Mouse (Mus musculus) MEL (cell line): ENCODE results near the gene Ggta1. TPM values are rescaled to one million over a fixed set of nuclear protein-coding genes. Genes with fewer than 3 reads are reported as not detected.

Experiments
- DNase-seq: peaks from one replicate; pipeline ENCODE4 v3.0.0; 2011; ENCODE audit warnings: low read depth, low spot score
- H3K27ac ChIP-seq: 2 replicates; pipeline ENCODE4 v1.5.1; 2012; ENCODE audit warnings: low read depth, mild to moderate bottlenecking, control low read depth, low read length, moderate library complexity; ENCODE audit not compliant: control insufficient read depth
- H3K27me3 ChIP-seq, 2 experiments: fragments of 150-350 bp in 1 of 2; sonication (generic) in 1 of 2; 2 replicates each; pipeline ENCODE4 v1.6.1; 2012; ENCODE audit warnings: low read length in 2 of 2, mild to moderate bottlenecking in 2 of 2, improper control_type of control experiment in 1 of 2, moderate library complexity in 1 of 2; ENCODE audit not compliant: insufficient read depth in 2 of 2, control insufficient read depth in 1 of 2
- H3K36me3 ChIP-seq, 2 experiments: 2 replicates each; pipeline ENCODE4 v1.6.1; 2012 to 2014; ENCODE audit warnings: low read length in 2 of 2, improper control_type of control experiment in 1 of 2, inconsistent platforms in 1 of 2, mild to moderate bottlenecking in 1 of 2; ENCODE audit not compliant: insufficient read depth in 2 of 2, control insufficient read depth in 1 of 2
- H3K4me1 ChIP-seq, 2 experiments: fragments of 150-350 bp in 1 of 2; sonication (generic) in 1 of 2; 2 replicates each; pipeline ENCODE4 v1.6.1; 2012; ENCODE audit warnings: low read length in 2 of 2, improper control_type of control experiment in 1 of 2, mild to moderate bottlenecking in 1 of 2; ENCODE audit not compliant: insufficient read depth in 2 of 2, control insufficient read depth in 1 of 2
- H3K4me3 ChIP-seq, 2 experiments: fragments of 150-350 bp in 1 of 2; sonication (generic) in 1 of 2; 2 replicates each; pipeline ENCODE4 v1.5.1; 2012; ENCODE audit warnings: low read depth in 2 of 2, low read length in 2 of 2, mild to moderate bottlenecking in 2 of 2, moderate library complexity in 2 of 2, control low read depth in 1 of 2, improper control_type of control experiment in 1 of 2; ENCODE audit not compliant: control insufficient read depth in 1 of 2, insufficient read depth in 1 of 2
- H3K79me2 ChIP-seq: 2 replicates; pipeline ENCODE4 v1.6.1; 2012; ENCODE audit warnings: mild to moderate bottlenecking, low read length, moderate library complexity; ENCODE audit not compliant: control insufficient read depth, poor library complexity, insufficient read depth
- H3K9ac ChIP-seq: 2 replicates; pipeline ENCODE4 v1.6.1; 2012; ENCODE audit warnings: low read depth, mild to moderate bottlenecking, control low read depth, low read length, moderate library complexity; ENCODE audit not compliant: control insufficient read depth, poor library complexity, severe bottlenecking
- H3K9me3 ChIP-seq: fragments of 150-350 bp; sonication (generic); replicated peaks from 2 replicates; pipeline ENCODE4 v1.6.1; 2012; ENCODE audit warnings: mild to moderate bottlenecking, low read length, improper control_type of control experiment, moderate library complexity; ENCODE audit not compliant: insufficient read depth
- CHD1 ChIP-seq: IDR thresholded peaks from 2 replicates; pipeline ENCODE4 v1.6.1; 2012; ENCODE audit warnings: low read depth, mild to moderate bottlenecking, inconsistent platforms, low read length, improper control_type of control experiment
- CTCF ChIP-seq, 3 experiments: IDR thresholded peaks in 2 of 3; conservative IDR thresholded peaks in 1 of 3; 2 replicates each; pipeline ENCODE4 v1.5.1; 2011 to 2012; ENCODE audit warnings: low read length in 3 of 3, low read depth in 2 of 3, mild to moderate bottlenecking in 2 of 3, improper control_type of control experiment in 1 of 3, inconsistent platforms in 1 of 3, mixed read lengths in 1 of 3, moderate library complexity in 1 of 3; ENCODE audit not compliant: control insufficient read depth in 1 of 3, insufficient read depth in 1 of 3, poor library complexity in 1 of 3, severe bottlenecking in 1 of 3
- ELF1 ChIP-seq: IDR thresholded peaks from 2 replicates; pipeline ENCODE4 v1.6.1; 2014; ENCODE audit warnings: low read depth, mild to moderate bottlenecking, inconsistent platforms, low read length, improper control_type of control experiment, moderate library complexity
- EP300 ChIP-seq, 2 experiments: IDR thresholded peaks; 2 replicates each; pipeline ENCODE4 v1.6.1; 2011; ENCODE audit warnings: improper control_type of control experiment in 2 of 2, low read length in 2 of 2, low read depth in 1 of 2, mild to moderate bottlenecking in 1 of 2
- ETS1 ChIP-seq: IDR thresholded peaks from 2 replicates; pipeline ENCODE4 v1.6.1; 2012; ENCODE audit warnings: low read depth, mild to moderate bottlenecking, inconsistent platforms, low read length, improper control_type of control experiment, moderate library complexity
- GABPA ChIP-seq: IDR thresholded peaks from 2 replicates; pipeline ENCODE4 v1.6.1; 2012; ENCODE audit warnings: low read depth, mild to moderate bottlenecking, inconsistent platforms, low read length, improper control_type of control experiment, moderate library complexity
- GATA1 ChIP-seq: IDR thresholded peaks from 2 replicates; pipeline ENCODE4 v1.6.1; 2011; ENCODE audit warnings: low read depth, low read length, improper control_type of control experiment
- HCFC1 ChIP-seq: IDR thresholded peaks from 2 replicates; pipeline ENCODE4 v1.6.1; 2012; ENCODE audit warnings: low read depth, mild to moderate bottlenecking, inconsistent platforms, low read length, improper control_type of control experiment, moderate library complexity
- KAT2A ChIP-seq: conservative IDR thresholded peaks from 2 replicates; pipeline ENCODE4 v1.6.1; 2012; ENCODE audit warnings: low read depth, low read length, improper control_type of control experiment, inconsistent platforms
- MAFK ChIP-seq: IDR thresholded peaks from 2 replicates; pipeline ENCODE4 v1.6.1; 2011; ENCODE audit warnings: low read depth, mild to moderate bottlenecking, low read length, improper control_type of control experiment, borderline replicate concordance
- MAX ChIP-seq: IDR thresholded peaks from 2 replicates; pipeline ENCODE4 v1.6.1; 2011; ENCODE audit warnings: low read length, improper control_type of control experiment
- MAZ ChIP-seq: IDR thresholded peaks from 2 replicates; pipeline ENCODE4 v1.6.1; 2012; ENCODE audit warnings: low read depth, mild to moderate bottlenecking, inconsistent platforms, low read length, improper control_type of control experiment
- MEF2A ChIP-seq: IDR thresholded peaks from 2 replicates; pipeline ENCODE4 v1.6.1; 2014; ENCODE audit warnings: low read depth, mild to moderate bottlenecking, inconsistent platforms, low read length, improper control_type of control experiment; ENCODE audit not compliant: poor library complexity, insufficient replicate concordance, severe bottlenecking; ENCODE audit errors: extremely low read depth
- MXI1 ChIP-seq: IDR thresholded peaks from 2 replicates; pipeline ENCODE4 v1.6.1; 2011; ENCODE audit warnings: mild to moderate bottlenecking, low read depth, low read length, improper control_type of control experiment
- NELFE ChIP-seq: IDR thresholded peaks from 2 replicates; pipeline ENCODE4 v1.6.1; 2011; ENCODE audit warnings: low read depth, low read length, improper control_type of control experiment
- POLR2A ChIP-seq, 2 experiments: IDR thresholded peaks; 2 replicates each; pipeline ENCODE4 v1.6.1; 2011 to 2012; ENCODE audit warnings: low read length in 2 of 2, mild to moderate bottlenecking in 2 of 2, control low read depth in 1 of 2, improper control_type of control experiment in 1 of 2, low read depth in 1 of 2, moderate library complexity in 1 of 2; ENCODE audit not compliant: control insufficient read depth in 1 of 2, insufficient read depth in 1 of 2, poor library complexity in 1 of 2
- POLR2AphosphoS5 ChIP-seq: IDR thresholded peaks from 2 replicates; pipeline ENCODE4 v1.6.1; 2012; ENCODE audit warnings: low read depth, borderline replicate concordance, mild to moderate bottlenecking, inconsistent platforms, low read length, moderate library complexity, mixed read lengths
- RAD21 ChIP-seq: IDR thresholded peaks from 2 replicates; pipeline ENCODE4 v1.6.1; 2011; ENCODE audit warnings: mild to moderate bottlenecking, low read depth, low read length, improper control_type of control experiment
- RCOR1 ChIP-seq: IDR thresholded peaks from 2 replicates; pipeline ENCODE4 v1.6.1; 2012; ENCODE audit warnings: low read depth, mild to moderate bottlenecking, inconsistent platforms, low read length, improper control_type of control experiment
- SMC3 ChIP-seq: IDR thresholded peaks from 2 replicates; pipeline ENCODE4 v1.6.1; 2011; ENCODE audit warnings: low read depth, low read length, improper control_type of control experiment
- TAL1 ChIP-seq: IDR thresholded peaks from 2 replicates; pipeline ENCODE4 v1.6.1; 2012; ENCODE audit warnings: mild to moderate bottlenecking, inconsistent platforms, low read length, moderate library complexity, mixed read lengths
- TBP ChIP-seq: IDR thresholded peaks from 2 replicates; pipeline ENCODE4 v1.8.0; 2011; ENCODE audit warnings: low read depth, low read length, improper control_type of control experiment
- USF1 ChIP-seq: IDR thresholded peaks from 2 replicates; pipeline ENCODE4 v1.6.1; 2014; ENCODE audit warnings: low read depth, mild to moderate bottlenecking, inconsistent platforms, low read length, improper control_type of control experiment, moderate library complexity
- USF2 ChIP-seq, 2 experiments: IDR thresholded peaks; 2 replicates each; pipeline ENCODE4 v1.6.1; 2011 to 2012; ENCODE audit warnings: improper control_type of control experiment in 2 of 2, low read length in 2 of 2, borderline replicate concordance in 1 of 2, inconsistent platforms in 1 of 2, low read depth in 1 of 2, mild to moderate bottlenecking in 1 of 2; ENCODE audit not compliant: insufficient read depth in 1 of 2
- ZMIZ1 ChIP-seq: IDR thresholded peaks from 2 replicates; pipeline ENCODE4 v1.6.1; 2012; ENCODE audit warnings: low read depth, mild to moderate bottlenecking, inconsistent platforms, low read length, improper control_type of control experiment, moderate library complexity
- polyA plus RNA-seq, 2 experiments: library from polyadenylated mRNA; stranded (reverse) in 1 of 2; unstranded in 1 of 2; fragments of >175 nt in 1 of 2; fragments of >200 nt in 1 of 2; gene quantifications; 2 replicates each; pipeline versions ENCODE4 v1.2.1 to v1.2.4; 2012; ENCODE audit warnings: low replicate concordance in 2 of 2, low read depth in 1 of 2; ENCODE audit not compliant: insufficient read length in 2 of 2, insufficient read depth in 1 of 2, missing spikeins in 1 of 2
- total RNA-seq: library from RNA; depleted of rRNA; stranded (reverse); fragments of 300-350 nt; gene quantifications from 2 replicates; pipeline ENCODE4 v1.2.3, GENCODE M21; 2012

Ggta1 gene
- total and polyA plus RNA-seq, 3 experiments = 29.2 to 30.7 TPM; not detected in 1

DNA sequence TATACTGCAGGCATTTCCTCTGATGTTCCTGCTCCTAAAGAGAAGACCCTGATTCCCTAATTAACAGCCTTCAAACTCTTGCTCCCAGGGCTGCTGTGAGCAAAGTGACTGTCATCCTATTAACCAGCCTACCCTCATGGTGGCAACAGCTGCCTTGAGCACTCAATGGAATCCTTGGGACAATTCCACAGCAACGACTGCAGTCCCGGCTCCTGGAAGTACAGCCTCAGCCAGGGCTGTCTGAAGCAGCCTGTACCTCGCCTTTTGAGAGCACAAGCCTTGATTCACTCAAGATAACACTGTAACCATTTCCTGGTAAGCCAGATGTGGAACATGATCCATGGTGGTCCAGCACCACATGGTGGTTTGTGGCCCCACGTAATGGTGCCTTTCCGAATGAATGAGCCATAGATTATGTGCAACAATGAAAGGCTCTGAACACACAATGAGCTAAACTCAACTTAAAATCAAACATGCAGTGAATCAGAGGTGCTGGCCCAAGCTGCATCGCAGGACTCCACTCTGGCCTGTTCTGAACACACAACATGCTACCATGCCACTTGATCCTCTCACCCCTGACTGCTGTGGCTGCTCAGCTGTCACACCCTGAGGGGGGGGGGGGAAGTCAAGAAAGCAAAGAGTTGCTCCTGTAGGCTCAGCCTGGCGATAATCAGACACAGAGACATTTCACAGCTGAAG lies 14.7 kb downstream of the Ggta1 start:
- H3K4me3 ChIP-seq = no peak overlapping the region
- H3K79me2 ChIP-seq = peaks cover 5% of the 10 kb centered on the region
- peaks cover 5 to 26% of the 10 kb centered on the region in 2 experiments for H3K4me1 ChIP-seq
- H3K27ac ChIP-seq = no peak overlapping the region
- H3K9me3 ChIP-seq = no peaks in the 10 kb centered on the region
- DNase-seq = no peak
- no peak for TF ChIP-seq MXI1
- no peak for TF ChIP-seq ELF1
- TF ChIP-seq ETS1 = no peak
- TF ChIP-seq KAT2A = no peak
- TF ChIP-seq EP300 (IDR thresholded peaks at IDR 0.05; ENCODE audit: low read depth in 1 of 2, low read length in 2 of 2) = no peak
- TF ChIP-seq MEF2A = no peak
- no peak for TF ChIP-seq MAX
- TF ChIP-seq RCOR1 = no peak
- TF ChIP-seq NELFE = no peak
- no peak for TF ChIP-seq HCFC1
- no peak for TF ChIP-seq ZMIZ1
- no peak for TF ChIP-seq TBP
- no peak for TF ChIP-seq MAZ
- no peak for TF ChIP-seq TAL1
- no peak for TF ChIP-seq POLR2A (IDR thresholded peaks at IDR 0.05; ENCODE audit: control insufficient read depth in 1 of 2, insufficient read depth in 1 of 2, low read depth in 1 of 2, low read length in 2 of 2, poor library complexity in 1 of 2)
- TF ChIP-seq GATA1 = no peak
- no peak for TF ChIP-seq SMC3
- no peak for TF ChIP-seq CTCF (IDR thresholded peaks at IDR 0.05 in 2 of 3, conservative IDR thresholded peaks at IDR 0.05 in 1 of 3; ENCODE audit: control insufficient read depth in 1 of 3, insufficient read depth in 1 of 3, low read depth in 2 of 3, low read length in 3 of 3, poor library complexity in 1 of 3, severe bottlenecking in 1 of 3)
- TF ChIP-seq USF2 (IDR thresholded peaks at IDR 0.05; ENCODE audit: borderline replicate concordance in 1 of 2, insufficient read depth in 1 of 2, low read depth in 1 of 2, low read length in 2 of 2) = no peak
- peaks cover 0 to 24% of the 10 kb centered on the region in 2 experiments; a peak in 2 of 4 replicates for H3K36me3 ChIP-seq
- H3K27me3 ChIP-seq = no peaks in the 10 kb centered on the region
- no peak overlapping the region for H3K9ac ChIP-seq

DNA sequence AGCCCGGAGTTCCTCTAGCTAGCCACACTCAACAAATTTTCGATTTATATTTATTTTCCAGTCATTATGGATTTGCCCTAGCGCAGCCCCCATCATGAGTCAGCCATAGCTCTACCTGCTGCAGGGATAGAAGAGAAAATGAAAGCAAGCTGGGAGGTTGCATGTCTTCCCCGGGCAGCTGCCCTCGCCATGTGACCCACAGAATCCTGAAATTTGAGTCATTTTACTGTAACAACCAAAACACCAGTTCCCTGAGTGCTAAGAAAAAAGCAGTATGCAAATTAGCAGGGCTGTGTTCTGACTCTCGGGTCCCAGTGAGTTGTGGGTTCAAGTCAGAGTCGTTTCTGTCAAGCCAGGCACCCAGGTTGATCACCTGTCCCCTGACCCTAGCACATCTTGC lies 15.6 kb downstream of the Ggta1 start:
- Histone ChIP-seq H3K4me3 (no peak overlapping the region), H3K36me3 (peaks cover 0 to 24% of the 10 kb centered on the region in 2 experiments; a peak in 2 of 4 replicates), H3K79me2 (peaks cover 5% of the 10 kb centered on the region), H3K27me3 (no peaks in the 10 kb centered on the region), H3K9me3 (no peaks in the 10 kb centered on the region), H3K9ac (no peak overlapping the region), H3K4me1 (peaks cover 5 to 23% of the 10 kb centered on the region in 2 experiments), H3K27ac (no peak overlapping the region)
- DNase-seq = no peak
- no peak for TF ChIP-seq MAFK
- no peak for TF ChIP-seq USF1
- TF ChIP-seq CHD1 = no peak
- TF ChIP-seq RAD21 = no peak
- TF ChIP-seq POLR2AphosphoS5 = no peak
- no peak for TF ChIP-seq SMC3
- no peak for TF ChIP-seq GABPA
- TF ChIP-seq KAT2A = no peak
